Mouse (Mus musculus): ENCODE measurements at regions not wholly inside any gene's neighbourhood (a gene's known extent, or its start where the extent isn't known, plus 50 kb on each side); places are given as distances from the start of the nearest gene placed in this dataset.
A peak's percentile ranks its signal among the peaks of the same experiment; 100 is the strongest.

GRCm38 (mm10) chr4:55874875-55875274, 342.6 kb upstream of the Klf4 start:
- H3K36me3 ChIP-seq = no peaks in the 10 kb centered on the region
- 56% methylated on average over 7 of the region's 7 CpGs for WGBS
- ATAC-seq (replicated peaks; ENCODE audit: low FRiP score) = no peak
- H3K4me1 ChIP-seq = no peaks in the 10 kb centered on the region
- no peak overlapping the region for H3K4me3 ChIP-seq (replicated peaks)
- H3K27me3 ChIP-seq = no peaks in the 10 kb centered on the region
- no peak overlapping the region for H3K9ac ChIP-seq
- H3K9me3 ChIP-seq (replicated peaks) = no peaks in the 10 kb centered on the region
- no peak overlapping the region for H3K4me2 ChIP-seq
- H3K27ac ChIP-seq = no peak overlapping the region

GRCm38 (mm10) chr4:55874276-55874675, 342.0 kb upstream of the Klf4 start:
- ATAC-seq (replicated peaks; ENCODE audit: low FRiP score) = no peak
- Histone ChIP-seq H3K36me3 (no peaks in the 10 kb centered on the region), H3K4me2 (no peak overlapping the region), H3K4me3 (replicated peaks) (no peak overlapping the region), H3K4me1 (no peaks in the 10 kb centered on the region), H3K9me3 (replicated peaks) (no peaks in the 10 kb centered on the region), H3K27ac (no peak overlapping the region), H3K27me3 (no peaks in the 10 kb centered on the region), H3K9ac (no peak overlapping the region)
- 81% methylated on average over 4 of the region's 4 CpGs for WGBS

DNA sequence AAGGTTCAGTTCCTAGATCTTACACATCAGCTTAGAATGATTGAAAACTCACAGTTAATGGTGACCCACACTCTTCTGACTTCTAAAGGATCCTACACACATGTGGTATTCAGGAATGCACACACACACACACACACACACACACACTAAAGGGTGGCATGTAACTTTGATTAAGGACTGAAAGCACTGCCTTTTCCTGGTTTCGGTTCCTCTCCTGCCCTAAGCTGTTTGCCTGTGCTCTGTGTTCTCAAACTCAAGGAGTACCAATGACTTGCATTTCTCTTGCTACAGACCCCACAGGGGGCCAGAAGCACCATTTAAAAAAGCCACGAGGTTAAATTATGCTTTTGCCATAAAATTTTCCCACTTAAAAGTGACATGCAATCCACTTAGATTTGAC, 327.8 kb upstream of the Klf4 start:
- no peak for ATAC-seq (replicated peaks; ENCODE audit: low FRiP score)
- Histone ChIP-seq H3K36me3 (no peaks in the 10 kb centered on the region), H3K4me3 (replicated peaks) (no peak overlapping the region), H3K9ac (no peak overlapping the region), H3K27me3 (no peaks in the 10 kb centered on the region), H3K9me3 (replicated peaks) (no peaks in the 10 kb centered on the region), H3K27ac (no peak overlapping the region), H3K4me1 (no peaks in the 10 kb centered on the region), H3K4me2 (no peak overlapping the region)
- WGBS = 61% methylated on average over 2 of the region's 2 CpGs

- no peak for ATAC-seq (replicated peaks; ENCODE audit: low FRiP score)
These were observed 327.0 kb upstream of the Klf4 start for GRCm38 (mm10) chr4:55859211-55859761.

DNA sequence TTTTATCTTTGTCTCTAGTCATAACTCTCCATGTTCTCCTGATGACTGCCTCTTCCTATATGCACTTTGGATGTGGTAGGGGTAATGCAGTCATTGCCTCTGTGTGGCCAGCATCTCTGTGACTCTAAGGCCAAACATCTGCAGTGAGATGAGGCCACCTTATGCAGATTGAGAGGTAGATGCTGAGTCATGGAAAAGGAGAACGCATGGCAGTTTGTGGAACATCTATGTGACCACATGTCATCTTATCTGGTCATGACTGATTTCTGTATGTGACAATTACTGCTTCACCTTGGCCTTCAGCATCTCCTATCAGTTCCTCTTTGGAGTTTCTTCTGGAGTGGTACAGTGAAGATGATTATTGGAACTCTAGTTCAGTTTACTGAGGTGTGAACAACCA, 319.2 kb upstream of the Klf4 start:
- H3K27me3 ChIP-seq = no peaks in the 10 kb centered on the region
- H3K27ac ChIP-seq = no peak overlapping the region
- WGBS = 83% methylated on average over 1 of the region's 1 CpGs
- no peak overlapping the region for H3K4me3 ChIP-seq (replicated peaks)
- H3K4me2 ChIP-seq = no peak overlapping the region
- no peaks in the 10 kb centered on the region for H3K36me3 ChIP-seq
- no peaks in the 10 kb centered on the region for H3K4me1 ChIP-seq
- H3K9me3 ChIP-seq (replicated peaks) = no peaks in the 10 kb centered on the region
- no peak for ATAC-seq (replicated peaks; ENCODE audit: low FRiP score)
- no peak overlapping the region for H3K9ac ChIP-seq

More at GRCm38 (mm10) chr4:55859211-55859761, 327.0 kb upstream of the Klf4 start:
- Histone ChIP-seq H3K4me1 (no peaks in the 10 kb centered on the region), H3K9me3 (replicated peaks) (no peaks in the 10 kb centered on the region), H3K9ac (no peak overlapping the region), H3K27ac (no peak overlapping the region), H3K27me3 (no peaks in the 10 kb centered on the region), H3K4me2 (no peak overlapping the region), H3K4me3 (replicated peaks) (no peak overlapping the region), H3K36me3 (no peaks in the 10 kb centered on the region)
- 79% methylated on average over 2 of the region's 2 CpGs for WGBS

- Histone ChIP-seq H3K4me2 (no peak overlapping the region), H3K9ac (no peak overlapping the region), H3K36me3 (no peaks in the 10 kb centered on the region), H3K27me3 (no peaks in the 10 kb centered on the region), H3K9me3 (replicated peaks) (no peaks in the 10 kb centered on the region), H3K4me3 (replicated peaks) (no peak overlapping the region), H3K27ac (no peak overlapping the region), H3K4me1 (no peaks in the 10 kb centered on the region)
- 71% methylated on average over 5 of the region's 5 CpGs for WGBS
- no peak for ATAC-seq (replicated peaks; ENCODE audit: low FRiP score)
These were observed 318.8 kb upstream of the Klf4 start for GRCm38 (mm10) chr4:55851027-55851426.

DNA sequence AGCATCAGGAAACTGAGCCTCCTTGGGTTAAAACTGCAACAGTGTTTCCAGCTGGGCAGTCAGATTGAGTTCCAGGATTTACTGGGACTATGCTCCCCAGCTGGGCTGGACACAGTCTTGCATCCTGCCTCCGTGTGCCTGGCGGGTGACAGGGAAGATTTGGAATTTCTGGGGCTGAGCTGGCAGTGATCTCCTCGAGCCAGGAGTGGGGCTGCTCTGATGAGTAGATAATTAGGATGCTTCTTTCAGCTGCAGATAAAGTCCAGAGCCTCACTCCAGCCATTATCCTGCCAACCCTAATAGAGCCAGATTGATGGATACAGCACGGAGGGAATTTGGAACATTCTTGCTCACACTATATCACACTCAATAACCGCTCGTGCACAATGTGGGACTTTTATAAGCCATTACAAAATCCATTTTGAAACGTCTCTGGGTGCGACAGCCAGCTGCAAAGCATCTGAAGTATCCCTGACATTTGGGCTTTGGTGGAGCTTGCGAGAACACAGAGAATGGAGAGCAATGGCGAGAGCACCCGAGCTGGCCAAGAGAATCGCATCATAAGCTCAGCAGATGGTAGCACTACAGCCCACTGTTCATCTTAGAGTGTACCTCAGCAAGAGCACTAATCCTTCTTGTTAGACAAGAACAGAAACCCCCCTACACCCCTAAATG, 311.6 kb upstream of the Klf4 start:
- no peaks in the 10 kb centered on the region for H3K27me3 ChIP-seq
- no peaks in the 10 kb centered on the region for H3K4me1 ChIP-seq
- H3K9me3 ChIP-seq (replicated peaks) = no peaks in the 10 kb centered on the region
- H3K9ac ChIP-seq = no peak overlapping the region
- WGBS = 46% methylated on average over 12 of the region's 12 CpGs
- H3K4me2 ChIP-seq = no peak overlapping the region
- H3K4me3 ChIP-seq (replicated peaks) = no peak overlapping the region
- H3K36me3 ChIP-seq = no peaks in the 10 kb centered on the region
- peak; percentile 82; the same call in 1 of the 2 replicates for ATAC-seq (replicated peaks; ENCODE audit: low FRiP score)
- H3K27ac ChIP-seq = no peak overlapping the region

DNA sequence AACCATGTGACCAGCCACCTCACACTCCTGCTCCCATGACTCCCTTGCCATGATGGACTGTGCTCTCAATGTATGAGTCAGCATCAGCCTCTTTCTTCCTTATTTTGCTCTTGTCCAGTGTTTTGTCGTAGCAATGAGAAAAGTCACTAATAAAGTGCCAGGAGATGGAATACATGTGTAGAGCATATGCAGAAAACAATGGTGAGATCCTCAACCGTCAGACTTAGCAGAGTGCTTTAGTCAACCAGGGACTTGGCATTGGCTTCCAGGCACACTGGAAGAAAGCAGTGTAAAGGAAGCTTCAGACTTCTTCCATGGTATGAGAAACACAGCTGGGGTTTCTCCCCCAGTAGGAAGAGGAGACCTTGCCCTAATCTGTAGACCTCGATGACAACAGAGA, 306.3 kb upstream of the Klf4 start:
- Histone ChIP-seq H3K4me3 (replicated peaks) (no peak overlapping the region), H3K27me3 (no peaks in the 10 kb centered on the region), H3K9me3 (replicated peaks) (no peaks in the 10 kb centered on the region), H3K9ac (no peak overlapping the region), H3K4me1 (no peaks in the 10 kb centered on the region), H3K36me3 (no peaks in the 10 kb centered on the region), H3K4me2 (no peak overlapping the region), H3K27ac (no peak overlapping the region)
- 86% methylated on average over 3 of the region's 3 CpGs for WGBS
- no peak for ATAC-seq (replicated peaks; ENCODE audit: low FRiP score)

DNA sequence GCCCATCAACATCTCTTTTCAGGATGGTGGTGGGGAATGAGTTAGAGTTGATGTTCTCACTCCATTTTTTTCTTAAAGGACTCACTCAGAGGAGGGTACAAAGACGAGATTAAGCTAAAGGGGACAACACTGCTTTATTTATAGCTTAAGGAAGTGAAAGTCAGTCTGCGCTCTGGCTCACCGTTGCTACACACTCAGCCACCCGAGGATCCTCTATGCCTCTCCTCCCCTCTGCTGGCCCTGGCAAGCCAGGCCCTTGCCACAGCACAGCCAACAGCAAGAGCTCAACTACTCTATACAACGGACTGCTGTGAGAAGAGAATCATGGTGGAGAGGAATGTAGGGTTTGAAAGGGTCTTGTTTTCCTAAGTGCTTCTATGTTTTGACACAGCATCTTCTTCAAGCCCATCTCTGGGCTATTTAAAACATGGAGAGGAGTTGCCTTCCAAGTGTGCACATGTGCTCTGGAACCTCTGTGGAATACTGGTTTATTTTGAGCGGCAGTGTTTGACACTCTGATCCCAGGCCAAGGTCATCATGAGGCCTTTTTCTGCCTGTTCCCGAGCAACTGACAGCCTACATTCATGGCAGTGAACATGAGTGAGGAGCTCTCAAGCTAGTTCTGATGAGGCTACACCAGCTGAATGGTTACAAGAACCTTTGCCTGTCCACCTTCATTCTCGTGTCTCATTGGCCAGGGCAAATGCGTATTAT, 291.9 kb upstream of the Klf4 start:
- no peaks in the 10 kb centered on the region for H3K9me3 ChIP-seq (replicated peaks)
- H3K4me2 ChIP-seq = no peak overlapping the region
- H3K36me3 ChIP-seq = no peaks in the 10 kb centered on the region
- H3K4me1 ChIP-seq = no peaks in the 10 kb centered on the region
- H3K27ac ChIP-seq = no peak overlapping the region
- no peaks in the 10 kb centered on the region for H3K27me3 ChIP-seq
- no peak for ATAC-seq (replicated peaks; ENCODE audit: low FRiP score)
- 83% methylated on average over 9 of the region's 9 CpGs for WGBS
- no peak overlapping the region for H3K9ac ChIP-seq
- no peak overlapping the region for H3K4me3 ChIP-seq (replicated peaks)

- no peaks in the 10 kb centered on the region for H3K36me3 ChIP-seq
- no peaks in the 10 kb centered on the region for H3K9me3 ChIP-seq (replicated peaks)
- no peak for ATAC-seq (replicated peaks; ENCODE audit: low FRiP score)
- WGBS = 75% methylated on average over 1 of the region's 1 CpGs
- no peaks in the 10 kb centered on the region for H3K27me3 ChIP-seq
- H3K27ac ChIP-seq = no peak overlapping the region
- H3K4me2 ChIP-seq = no peak overlapping the region
- no peak overlapping the region for H3K4me3 ChIP-seq (replicated peaks)
- no peaks in the 10 kb centered on the region for H3K4me1 ChIP-seq
- no peak overlapping the region for H3K9ac ChIP-seq
These were observed 291.3 kb upstream of the Klf4 start for GRCm38 (mm10) chr4:55823583-55823982.

- WGBS = 85% methylated on average over 4 of the region's 4 CpGs
- no peaks in the 10 kb centered on the region for H3K27me3 ChIP-seq
- H3K4me2 ChIP-seq = no peak overlapping the region
- no peaks in the 10 kb centered on the region for H3K4me1 ChIP-seq
- no peak overlapping the region for H3K9ac ChIP-seq
- no peak overlapping the region for H3K4me3 ChIP-seq (replicated peaks)
- no peaks in the 10 kb centered on the region for H3K36me3 ChIP-seq
- no peak for ATAC-seq (replicated peaks; ENCODE audit: low FRiP score)
- H3K27ac ChIP-seq = no peak overlapping the region
- H3K9me3 ChIP-seq (replicated peaks) = no peaks in the 10 kb centered on the region
These were observed 285.0 kb upstream of the Klf4 start for GRCm38 (mm10) chr4:55817035-55817818.

DNA sequence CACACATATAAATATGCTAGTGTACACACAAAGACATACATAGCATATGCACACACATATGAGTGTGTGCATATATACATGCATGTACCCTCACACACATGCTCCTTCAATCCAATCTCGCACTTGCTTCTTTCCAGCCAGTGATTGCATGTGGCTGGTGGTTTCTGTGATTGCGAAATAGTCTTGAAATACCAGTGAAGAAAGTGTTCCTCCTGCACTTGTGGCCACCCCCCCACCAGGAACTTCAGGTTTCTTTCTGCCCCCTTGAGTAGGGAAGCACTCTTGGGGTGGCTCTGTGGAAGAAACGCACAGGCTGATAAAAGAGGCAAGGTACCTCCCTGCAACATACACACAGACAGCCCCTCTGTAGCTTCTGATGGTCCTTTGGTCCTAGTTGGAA, 283.6 kb upstream of the Klf4 start:
- no peak for ATAC-seq (replicated peaks; ENCODE audit: low FRiP score)
- Histone ChIP-seq H3K4me3 (replicated peaks) (no peak overlapping the region), H3K4me2 (no peak overlapping the region), H3K27ac (no peak overlapping the region), H3K4me1 (no peaks in the 10 kb centered on the region), H3K36me3 (no peaks in the 10 kb centered on the region), H3K9me3 (replicated peaks) (no peaks in the 10 kb centered on the region), H3K9ac (no peak overlapping the region), H3K27me3 (no peaks in the 10 kb centered on the region)
- 91% methylated on average over 3 of the region's 3 CpGs for WGBS

All from kidney, embryonic 15.5 days (tissue).